Mouse (Mus musculus): ENCODE measurements at regions not wholly inside any gene's neighbourhood (a gene's known extent, or its start where the extent isn't known, plus 50 kb on each side); places are given as distances from the start of the nearest gene placed in this dataset.

DNA sequence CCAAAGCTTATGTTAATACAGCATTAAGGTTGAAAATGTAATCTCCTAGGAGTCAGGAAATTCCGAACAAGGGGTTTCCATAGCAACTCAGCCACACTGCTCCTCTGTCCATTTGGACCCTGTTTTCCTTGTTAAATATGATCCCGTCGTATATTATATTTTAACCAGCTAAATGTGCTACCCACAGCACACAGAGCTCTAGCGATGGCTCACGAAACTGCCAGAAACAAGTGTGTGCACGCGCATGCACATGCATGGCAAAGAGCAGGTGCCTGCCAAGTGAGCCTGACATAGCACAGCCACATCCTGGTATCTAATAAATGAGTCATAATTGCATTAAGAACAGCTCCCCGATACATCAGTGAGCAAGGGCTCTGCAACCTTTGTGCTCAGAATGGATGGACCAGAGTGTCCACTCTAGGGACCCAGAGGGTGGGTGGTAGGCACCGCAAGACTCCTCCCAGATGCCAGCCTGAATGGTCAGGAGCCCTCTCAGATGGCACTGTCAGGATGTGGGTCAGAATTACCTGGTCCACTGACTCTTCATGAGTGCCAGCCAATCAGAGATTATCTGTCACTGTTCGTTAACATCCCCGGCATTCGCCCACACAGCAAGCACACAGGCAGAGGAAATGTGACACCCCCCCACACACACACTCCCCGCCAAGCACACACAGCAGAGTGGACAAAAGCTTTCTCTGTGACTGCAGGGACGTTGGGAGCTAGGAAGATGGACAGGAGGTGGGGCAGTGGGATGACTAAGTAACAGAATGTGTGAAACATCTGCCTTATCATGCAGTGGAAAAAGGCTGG, 272.8 kb upstream of the Zmiz1 start:
- TF ChIP-seq CTCF (IDR thresholded peaks at IDR 0.05; ENCODE audit: insufficient read depth, low read depth, low read length) (no peak), POLR2A (IDR thresholded peaks at IDR 0.05; ENCODE audit: insufficient read depth, low read depth, low read length) (no peak)

Data from olfactory bulb, adult 2 months (tissue).